Mouse (Mus musculus) spleen, adult 2 months (tissue): ENCODE results near the gene Tsen54. TPM values are rescaled to one million over a fixed set of nuclear protein-coding genes. Genes with fewer than 3 reads are reported as not detected.
A peak's percentile ranks its signal among the peaks of the same experiment; 100 is the strongest.

Source experiments
- DNase-seq, 2 experiments: peaks; one replicate each; pipeline versions ENCODE4 v3.0.0 to v3.0.0-alpha.2; 2012 to 2021; ENCODE audit warnings: low spot score in 2 of 2, low read depth in 1 of 2
- H3K27ac ChIP-seq: fragments of 200-500 bp; 2 replicates; pipeline ENCODE4 v1.5.1; 2012; ENCODE audit warnings: low read length, inconsistent platforms; ENCODE audit not compliant: insufficient read depth
- H3K27me3 ChIP-seq: fragments of 200-500 bp; 2 replicates; pipeline ENCODE4 v1.6.1; 2012; ENCODE audit warnings: mild to moderate bottlenecking, moderate library complexity, low read length, inconsistent platforms; ENCODE audit not compliant: control insufficient read depth, insufficient read depth
- H3K36me3 ChIP-seq: fragments of 200-500 bp; 2 replicates; pipeline ENCODE4 v1.6.1; 2012; ENCODE audit warnings: mild to moderate bottlenecking, low read length, inconsistent platforms; ENCODE audit not compliant: control insufficient read depth, insufficient read depth
- H3K4me1 ChIP-seq: fragments of 200-500 bp; 2 replicates; pipeline ENCODE4 v1.6.1; 2011; ENCODE audit warnings: inconsistent platforms; ENCODE audit not compliant: control insufficient read depth, insufficient read depth, insufficient read length
- H3K4me3 ChIP-seq: fragments of 200-500 bp; 2 replicates; pipeline ENCODE4 v1.5.1; 2011; ENCODE audit warnings: mild to moderate bottlenecking, inconsistent platforms; ENCODE audit not compliant: insufficient read depth, insufficient read length; ENCODE audit errors: extremely low read depth
- CTCF ChIP-seq: fragments of 200-500 bp; IDR thresholded peaks from 2 replicates; pipeline ENCODE4 v1.5.1; 2011; ENCODE audit warnings: mild to moderate bottlenecking, inconsistent platforms; ENCODE audit not compliant: insufficient read depth, insufficient read length, insufficient replicate concordance; ENCODE audit errors: extremely low read depth
- POLR2A ChIP-seq: fragments of 200-500 bp; IDR thresholded peaks from 2 replicates; pipeline ENCODE4 v1.6.1; 2011; ENCODE audit warnings: low read depth, low read length, inconsistent platforms
- WGBS: fragments of 180-500 bp; shearing (Covaris S2); methylation state at CpG from one replicate; pipeline ENCODE4 v1.1.7; 2018; 5-methylcytosine and 5-hydroxymethylcytosine counted together
- polyA plus RNA-seq: library from polyadenylated mRNA; depleted of rRNA; stranded (reverse); fragments of >200 nt; gene quantifications from 2 replicates; pipeline ENCODE4 v1.2.3, GENCODE M21; 2012; rRNA removed

The Tsen54 gene
- 30.8 and 42.9 TPM in 2 replicates for polyA plus RNA-seq

DNA sequence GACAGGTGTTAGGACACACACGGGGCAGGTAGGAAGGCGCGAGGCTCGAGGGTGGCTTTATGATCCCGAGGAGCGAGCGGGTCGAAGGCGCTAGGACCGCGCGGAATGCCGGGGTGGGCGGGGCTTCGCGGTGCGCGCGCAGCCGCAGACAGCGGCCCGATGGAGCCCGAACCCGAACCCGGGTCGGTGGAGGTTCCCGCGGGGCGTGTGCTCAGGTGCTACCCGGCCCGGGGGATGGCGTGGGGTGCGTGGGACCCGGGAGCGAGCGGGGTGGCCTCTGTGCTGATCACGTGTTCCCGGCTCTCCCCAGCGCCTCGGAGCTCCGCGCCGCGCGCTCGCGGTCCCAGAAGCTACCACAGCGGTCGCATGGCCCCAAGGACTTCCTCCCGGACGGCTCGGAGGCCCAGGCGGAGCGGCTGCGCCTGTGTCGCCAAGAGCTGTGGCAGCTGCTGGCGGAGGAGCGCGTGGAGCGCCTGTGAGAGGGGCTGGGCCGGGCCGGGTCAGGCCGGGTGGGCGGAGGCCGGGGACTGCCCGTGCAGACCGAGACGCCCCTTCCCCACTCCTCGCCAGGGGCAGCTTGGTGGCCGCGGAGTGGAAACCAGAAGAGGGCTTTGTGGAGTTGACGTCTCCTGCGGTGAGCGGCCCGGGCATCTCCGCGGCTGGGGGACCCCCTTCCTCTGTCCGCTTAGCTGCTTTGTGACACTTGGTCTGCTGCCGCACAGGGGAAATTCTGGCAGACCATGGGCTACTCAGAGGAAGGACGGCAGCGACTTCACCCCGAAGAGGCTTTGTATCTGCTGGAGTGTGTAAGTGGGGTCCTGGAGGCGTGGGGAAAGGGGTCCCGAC is at the start of gene Tsen54:
Gene Tsen54 (plus strand): TSS at position 120 of the 846 bp plus-strand sequence.
- peak within 1 kb of the TSS; percentile 59 for H3K27ac ChIP-seq
- TF ChIP-seq POLR2A (peak; percentile 21; the same call in 1 of the 2 replicates), CTCF (peak; percentile 1; the same call in 1 of the 2 replicates)
- WGBS = 1% methylated on average over 84 of the region's 84 CpGs
- H3K36me3 ChIP-seq = no peaks in the 10 kb centered on the region; the same call in 1 of the 2 replicates
- H3K27me3 ChIP-seq = no peaks in the 10 kb centered on the region
- DNase-seq = peak; percentile 50 to 86
- H3K4me1 ChIP-seq = peaks cover 10% of the 10 kb centered on the region
- H3K4me3 ChIP-seq = peak within 1 kb of the TSS; percentile 90

DNA sequence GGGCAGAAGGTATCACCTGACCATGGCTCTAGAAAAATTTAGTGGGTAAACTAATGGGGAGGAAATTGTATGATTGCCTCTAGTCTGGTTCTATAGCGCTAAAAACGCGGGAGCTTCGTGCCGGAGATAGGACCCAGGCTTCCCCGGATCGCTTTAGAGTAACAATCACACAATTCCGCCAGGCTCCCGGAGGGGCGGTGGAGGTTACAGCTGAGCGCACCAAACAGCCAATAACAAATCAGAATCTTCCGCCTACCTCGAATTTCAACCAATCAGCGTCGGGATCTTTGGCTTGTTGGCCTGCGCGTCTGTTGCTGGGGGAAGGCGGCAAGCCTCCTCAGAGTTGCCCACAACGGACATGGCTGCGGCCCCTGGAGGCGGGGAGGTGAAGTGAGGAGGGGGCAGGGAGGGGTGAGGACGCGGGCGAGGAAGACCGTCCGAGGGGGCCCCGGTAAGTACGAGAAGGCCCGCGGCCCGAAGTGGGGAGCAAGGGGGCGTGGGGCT is 49.4 kb upstream of the Tsen54 start, which contains the start of gene Tmem94:
Gene Tmem94 (plus strand): TSS at position 331 of the 504 bp plus-strand sequence.
- WGBS = 0% methylated on average over 31 of the region's 32 CpGs
- H3K36me3 ChIP-seq = no peaks in the 10 kb centered on the region
- peak within 1 kb of the TSS; percentile 93 for H3K4me3 ChIP-seq
- H3K27me3 ChIP-seq = no peaks in the 10 kb centered on the region
- peak; percentile 92 to 98 for DNase-seq
- peaks cover 5% of the 10 kb centered on the region; the same call in 1 of the 2 replicates for H3K4me1 ChIP-seq
- H3K27ac ChIP-seq = peak within 1 kb of the TSS; percentile 55
- TF ChIP-seq CTCF = no peak
- peak; percentile 7; the same call in 1 of the 2 replicates for TF ChIP-seq POLR2A

DNA sequence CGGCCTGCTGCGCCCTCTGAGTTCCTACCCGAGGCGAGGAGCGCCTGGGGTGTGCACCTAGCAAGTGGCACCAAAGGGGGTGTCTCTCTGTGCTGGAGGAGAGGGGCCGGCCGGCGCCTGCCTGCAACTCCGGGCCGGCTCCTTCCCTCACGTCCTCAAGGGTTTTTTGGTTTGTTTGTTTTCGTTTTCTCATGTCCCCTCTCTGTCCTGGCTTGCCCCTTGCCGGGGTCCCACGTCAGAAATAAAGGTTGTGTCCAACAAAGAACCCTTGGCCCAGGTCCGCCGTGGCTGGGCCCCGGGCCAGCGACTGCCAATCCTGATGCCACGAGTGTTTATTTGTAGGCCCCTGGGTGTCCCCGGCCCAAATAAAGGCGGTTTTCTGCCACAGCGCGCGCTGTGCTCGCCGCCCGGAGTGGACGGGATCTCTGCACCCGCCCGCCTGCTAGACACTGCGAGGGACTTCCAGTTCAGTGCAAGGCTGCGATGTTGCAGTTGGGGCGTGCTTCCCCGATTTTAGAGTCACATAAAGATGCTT is 48.9 kb upstream of the Tsen54 start:
- TF ChIP-seq CTCF = no peak
- TF ChIP-seq POLR2A = no peak
- Histone ChIP-seq H3K27ac (peak overlapping the region; percentile 55), H3K27me3 (no peaks in the 10 kb centered on the region), H3K36me3 (no peaks in the 10 kb centered on the region), H3K4me3 (peak overlapping the region; percentile 93), H3K4me1 (peaks cover 5% of the 10 kb centered on the region; the same call in 1 of the 2 replicates)
- no peak for DNase-seq
- WGBS = 2% methylated on average over 33 of the region's 34 CpGs

DNA sequence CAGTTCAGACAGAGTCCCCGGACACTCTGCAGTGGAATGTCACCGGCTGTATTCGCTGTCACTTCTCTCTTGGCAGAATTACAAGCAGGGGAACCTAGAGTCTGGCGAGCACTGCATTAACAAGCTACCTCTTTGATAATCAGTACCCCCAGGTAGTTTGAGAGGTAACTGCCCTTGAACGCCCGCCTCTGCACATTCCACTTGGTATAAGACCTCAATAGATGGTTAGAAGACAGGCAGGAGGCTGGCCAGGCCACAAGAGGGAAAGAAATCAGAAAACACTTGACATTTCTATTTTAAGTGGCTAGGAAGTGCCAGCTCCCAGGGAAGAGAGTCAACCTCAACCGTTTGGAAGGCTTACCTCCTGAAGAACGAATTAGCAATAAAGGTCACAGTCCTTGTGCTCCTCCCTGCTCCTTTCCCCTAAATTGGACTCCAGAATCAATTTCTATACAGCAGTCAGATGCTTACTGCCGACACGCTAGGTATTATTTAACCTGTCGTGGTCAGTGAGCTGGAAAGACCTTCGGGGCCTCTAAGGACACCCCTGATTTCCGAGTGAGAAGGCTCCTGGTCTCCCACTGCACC is 48.1 kb upstream of the Tsen54 start:
- 0 out of 2 replicates have a peak overlapping the region, but pooled peaks have one; percentile 55 for H3K27ac ChIP-seq
- peaks cover 5% of the 10 kb centered on the region; the same call in 1 of the 2 replicates for H3K4me1 ChIP-seq
- peak overlapping the region; percentile 93; the same call in 1 of the 2 replicates for H3K4me3 ChIP-seq
- no peaks in the 10 kb centered on the region for H3K27me3 ChIP-seq
- no peak for TF ChIP-seq POLR2A
- TF ChIP-seq CTCF = no peak
- no peaks in the 10 kb centered on the region for H3K36me3 ChIP-seq
- no peak for DNase-seq
- WGBS = 34% methylated on average over 13 of the region's 13 CpGs

DNA sequence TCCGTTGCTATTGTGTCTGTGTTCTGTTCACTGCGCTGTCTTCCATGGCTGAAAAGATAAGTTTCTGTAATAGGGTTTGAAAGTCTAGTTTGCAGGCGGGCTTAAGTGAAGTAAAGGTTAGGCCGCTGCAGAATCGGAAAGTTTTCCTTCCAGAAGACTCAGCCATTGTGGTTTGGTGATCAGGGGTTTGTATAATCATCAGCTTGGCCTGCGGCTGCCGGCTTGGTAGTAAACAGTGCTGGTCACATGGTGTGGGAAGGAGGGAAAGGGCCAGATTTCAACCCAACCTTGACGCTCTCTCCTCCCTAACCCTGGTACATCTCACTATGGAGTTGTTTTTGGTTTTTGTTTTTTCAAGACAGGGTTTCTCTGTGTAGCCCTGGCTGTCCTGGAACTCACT is 47.5 kb upstream of the Tsen54 start:
- DNase-seq = no peak
- TF ChIP-seq CTCF = no peak
- 85% methylated on average over 8 of the region's 8 CpGs for WGBS
- Histone ChIP-seq H3K4me3 (no peak overlapping the region), H3K27me3 (no peaks in the 10 kb centered on the region), H3K36me3 (no peaks in the 10 kb centered on the region), H3K4me1 (peaks cover 5% of the 10 kb centered on the region; the same call in 1 of the 2 replicates), H3K27ac (no peak overlapping the region)

DNA sequence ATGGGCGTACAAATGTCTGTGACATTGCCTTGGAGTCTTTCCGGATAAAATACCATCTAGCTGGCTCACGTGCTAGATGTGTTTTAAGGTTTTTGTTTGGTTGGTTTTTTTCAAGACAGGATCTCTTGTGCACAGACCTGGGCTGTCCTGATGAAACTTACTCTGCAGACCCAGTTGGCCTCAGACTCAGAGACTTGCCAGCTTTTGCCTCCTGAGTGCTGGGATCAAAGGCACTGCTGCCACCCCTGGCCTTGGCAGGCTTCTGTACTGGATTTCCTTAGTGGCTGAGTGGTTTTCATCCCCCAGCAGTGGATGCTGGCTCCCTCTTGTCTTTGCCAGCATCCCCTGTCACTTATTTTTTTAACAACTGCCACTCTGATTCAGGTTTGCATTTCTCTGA is 45.6 kb upstream of the Tsen54 start:
- no peaks in the 10 kb centered on the region for H3K36me3 ChIP-seq
- no peak overlapping the region for H3K27ac ChIP-seq
- no peaks in the 10 kb centered on the region for H3K27me3 ChIP-seq
- DNase-seq = no peak
- no peak overlapping the region for H3K4me3 ChIP-seq
- TF ChIP-seq POLR2A (no peak), CTCF (no peak)
- WGBS = 92% methylated on average over 3 of the region's 3 CpGs
- H3K4me1 ChIP-seq = peaks cover 5% of the 10 kb centered on the region; the same call in 1 of the 2 replicates

DNA sequence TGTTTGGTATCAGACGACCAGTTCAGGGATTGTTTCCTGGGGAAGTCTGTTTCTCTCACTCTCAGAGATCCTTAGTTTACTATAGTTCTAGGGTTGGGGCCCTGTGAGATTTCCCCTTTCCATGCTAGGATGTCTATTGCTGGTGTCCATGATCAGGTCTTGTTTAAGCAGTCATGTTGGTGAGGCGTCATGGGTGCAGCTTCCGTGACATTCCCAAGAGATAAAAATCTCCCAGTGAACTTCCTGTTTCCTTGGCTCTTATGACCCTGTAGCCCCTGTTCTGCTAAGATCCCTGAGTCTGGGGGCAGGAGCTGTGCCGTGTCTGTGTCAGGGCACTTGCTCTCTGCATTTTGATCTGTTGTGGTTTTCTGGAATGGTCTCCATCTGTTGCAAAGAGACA is 39.9 kb upstream of the Tsen54 start:
- peaks cover 4% of the 10 kb centered on the region; the same call in 1 of the 2 replicates for H3K36me3 ChIP-seq
- TF ChIP-seq POLR2A = no peak
- TF ChIP-seq CTCF = no peak
- no peak overlapping the region for H3K4me3 ChIP-seq
- H3K27me3 ChIP-seq = no peaks in the 10 kb centered on the region
- DNase-seq = no peak
- no peaks in the 10 kb centered on the region for H3K4me1 ChIP-seq
- no peak overlapping the region for H3K27ac ChIP-seq
- WGBS = 75% methylated on average over 4 of the region's 4 CpGs
